Mouse (Mus musculus): ENCODE measurements around the gene Dlx2. TPM values are rescaled to one million over a fixed set of nuclear protein-coding genes. Genes with fewer than 3 reads are reported as not detected.
A peak's percentile ranks its signal among the peaks of the same experiment; 100 is the strongest.

Dlx2 gene
- polyA plus RNA-seq, 2 experiments, result 3.1 to 3.6 TPM

DNA sequence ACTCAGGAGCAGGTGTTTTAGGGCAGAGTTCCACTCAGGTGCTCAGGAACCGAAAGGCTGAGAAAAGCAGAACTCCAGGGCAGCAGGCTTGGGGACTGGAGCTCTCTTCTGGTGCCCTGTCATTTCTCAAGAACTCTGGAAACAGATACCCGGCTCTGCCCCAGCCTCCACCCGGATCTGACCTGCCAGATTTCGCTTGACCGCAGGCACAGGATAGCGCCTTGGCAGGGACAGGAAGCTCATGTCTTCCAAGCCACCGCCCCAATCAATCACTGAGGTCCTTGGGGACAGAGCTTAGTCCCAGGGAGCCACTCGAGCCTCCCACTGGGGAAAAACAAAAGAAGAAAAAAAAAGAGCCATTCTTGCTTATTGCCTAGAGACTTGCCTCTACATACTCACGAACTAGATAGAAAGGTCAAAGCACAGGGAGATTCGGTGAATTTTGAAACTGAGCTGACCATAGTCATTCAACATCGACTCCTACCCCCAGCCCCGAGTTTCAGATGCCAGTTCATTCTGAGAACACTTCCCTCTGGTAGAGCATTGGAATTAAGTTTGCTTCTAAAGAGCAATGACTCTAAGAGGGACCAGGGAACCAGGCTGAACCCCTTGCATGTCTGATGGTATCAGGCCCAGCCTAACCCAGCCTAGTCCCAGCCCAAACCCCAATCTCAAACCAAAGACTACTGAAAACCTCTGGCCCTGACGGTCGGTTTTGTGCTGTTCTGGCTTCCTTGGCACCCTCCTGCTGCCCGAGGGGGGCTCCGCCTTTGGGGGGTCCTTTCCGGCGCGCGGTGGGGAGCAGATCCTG lies 12.1 kb downstream of the Dlx2 start:
- 2% methylated on average over 20 of the region's 20 CpGs for WGBS
- peaks cover 5% of the 10 kb centered on the region for H3K4me1 ChIP-seq (ENCODE audit: control insufficient read depth, insufficient read depth, low read length)
- no peak for ATAC-seq (ENCODE audit: low FRiP score, low read depth)
- no peaks in the 10 kb centered on the region for H3K36me3 ChIP-seq (ENCODE audit: control insufficient read depth, insufficient read depth, low read length)
- no peak for TF ChIP-seq POLR2A (IDR thresholded peaks at IDR 0.05; ENCODE audit: borderline replicate concordance, extremely low read depth, insufficient read depth, insufficient read length)
- no peaks in the 10 kb centered on the region for H3K9me3 ChIP-seq (ENCODE audit: control insufficient read depth, low read length)
- H3K27me3 ChIP-seq (ENCODE audit: control insufficient read depth, insufficient read depth, low read length), result peaks cover 97% of the 10 kb centered on the region
- no peak overlapping the region for H3K9ac ChIP-seq (ENCODE audit: low read depth, low read length, severe bottlenecking)
- DNase-seq (ENCODE audit: low spot score), result no peak
- H3K27ac ChIP-seq (replicated peaks; ENCODE audit: low read depth, low read length), result no peak overlapping the region
- H3K4me3 ChIP-seq (replicated peaks; ENCODE audit: low read length), result no peak overlapping the region
- no peak overlapping the region for H3K4me2 ChIP-seq (replicated peaks; ENCODE audit: low read depth, low read length, severe bottlenecking)

DNA sequence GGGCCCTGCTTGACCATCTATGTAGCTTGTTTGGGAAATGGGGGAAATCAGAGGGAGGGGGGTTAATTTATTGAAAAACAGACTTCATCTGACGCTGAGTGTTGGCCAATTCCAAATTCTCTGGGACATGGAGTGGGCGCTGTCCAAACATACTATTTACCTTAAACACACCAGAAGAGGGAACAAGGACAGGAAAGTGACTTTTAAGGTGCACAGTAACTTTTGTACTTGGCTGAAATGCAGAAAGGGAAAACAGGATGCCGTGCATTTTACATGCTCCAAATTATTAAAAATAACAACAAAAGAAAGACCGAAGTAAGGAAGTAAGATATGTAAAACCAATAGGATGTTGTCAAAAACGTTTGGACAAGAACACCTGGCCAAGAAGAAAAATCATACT lies 13.5 kb downstream of the Dlx2 start:
- peaks cover 97% of the 10 kb centered on the region for H3K27me3 ChIP-seq (ENCODE audit: control insufficient read depth, insufficient read depth, low read length)
- H3K9ac ChIP-seq (ENCODE audit: low read depth, low read length, severe bottlenecking), result no peak overlapping the region
- peaks cover 11% of the 10 kb centered on the region for H3K4me1 ChIP-seq (ENCODE audit: control insufficient read depth, insufficient read depth, low read length)
- 0 out of 2 replicates have a peak overlapping the region, but pooled peaks have one; percentile 8 for H3K4me3 ChIP-seq (replicated peaks; ENCODE audit: low read length)
- no peak overlapping the region for H3K27ac ChIP-seq (replicated peaks; ENCODE audit: low read depth, low read length)
- H3K4me2 ChIP-seq (replicated peaks; ENCODE audit: low read depth, low read length, severe bottlenecking), result no peak overlapping the region
- TF ChIP-seq POLR2A (IDR thresholded peaks at IDR 0.05; ENCODE audit: borderline replicate concordance, extremely low read depth, insufficient read depth, insufficient read length), result no peak
- no peaks in the 10 kb centered on the region for H3K9me3 ChIP-seq (ENCODE audit: control insufficient read depth, low read length)
- ATAC-seq (ENCODE audit: low FRiP score, low read depth), result no peak
- no peak for DNase-seq (ENCODE audit: low spot score)
- no peaks in the 10 kb centered on the region for H3K36me3 ChIP-seq (ENCODE audit: control insufficient read depth, insufficient read depth, low read length)
- 7% methylated on average over 5 of the region's 5 CpGs for WGBS

DNA sequence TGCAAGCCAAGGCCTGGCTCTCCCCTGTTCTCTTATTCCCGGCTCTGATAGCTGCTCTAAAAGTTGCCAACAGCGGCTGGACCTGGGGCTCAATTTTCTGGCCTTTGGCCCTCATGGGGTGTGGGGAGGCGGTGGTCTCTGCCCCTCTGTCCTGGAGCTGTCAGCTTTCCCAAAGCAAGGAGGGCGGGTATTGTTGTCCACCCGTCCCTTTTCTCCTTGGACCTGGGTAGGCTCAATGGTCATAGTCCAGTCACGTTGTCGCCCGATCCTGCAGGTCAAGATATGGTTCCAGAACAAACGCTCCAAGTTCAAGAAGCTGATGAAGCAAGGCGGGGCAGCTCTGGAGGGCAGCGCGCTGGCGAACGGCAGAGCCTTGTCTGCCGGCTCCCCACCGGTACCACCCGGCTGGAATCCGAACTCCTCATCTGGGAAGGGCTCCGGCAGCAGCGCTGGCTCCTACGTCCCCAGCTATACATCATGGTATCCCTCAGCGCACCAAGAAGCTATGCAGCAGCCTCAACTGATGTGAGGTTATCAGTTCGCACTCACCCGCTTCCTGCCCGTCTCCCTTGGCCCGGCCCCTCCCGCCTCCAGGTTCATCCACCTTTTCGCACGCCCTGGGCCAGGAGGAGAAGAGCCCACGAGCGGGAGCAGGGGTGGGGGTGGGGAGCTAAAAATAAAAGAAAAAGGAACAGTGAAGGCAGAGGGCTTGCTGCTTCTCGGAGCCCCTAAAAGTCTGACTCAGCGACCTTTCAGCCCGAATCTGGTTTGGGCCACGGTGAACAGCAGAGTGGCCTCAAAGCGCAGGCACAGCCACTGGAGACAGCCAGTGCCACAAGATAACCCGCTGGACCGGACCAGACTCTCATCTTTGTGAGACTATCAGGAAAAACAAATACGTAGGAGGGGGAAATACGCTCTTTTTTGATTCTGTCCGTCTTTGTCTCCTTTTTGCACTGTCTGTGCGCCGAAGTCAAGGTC lies 14.3 kb downstream of the Dlx2 start:
- Histone ChIP-seq H3K4me1 (ENCODE audit: control insufficient read depth, insufficient read depth, low read length) (peaks cover 11% of the 10 kb centered on the region), H3K4me2 (replicated peaks; ENCODE audit: low read depth, low read length, severe bottlenecking) (no peak overlapping the region), H3K9me3 (ENCODE audit: control insufficient read depth, low read length) (no peaks in the 10 kb centered on the region), H3K36me3 (ENCODE audit: control insufficient read depth, insufficient read depth, low read length) (no peaks in the 10 kb centered on the region), H3K4me3 (replicated peaks; ENCODE audit: low read length) (0 out of 2 replicates have a peak overlapping the region, but pooled peaks have one; percentile 8), H3K9ac (ENCODE audit: low read depth, low read length, severe bottlenecking) (no peak overlapping the region), H3K27me3 (ENCODE audit: control insufficient read depth, insufficient read depth, low read length) (peaks cover 94% of the 10 kb centered on the region), H3K27ac (replicated peaks; ENCODE audit: low read depth, low read length) (no peak overlapping the region)
- no peak for ATAC-seq (ENCODE audit: low FRiP score, low read depth)
- 3% methylated on average over 43 of the region's 43 CpGs for WGBS
- no peak for TF ChIP-seq POLR2A (IDR thresholded peaks at IDR 0.05; ENCODE audit: borderline replicate concordance, extremely low read depth, insufficient read depth, insufficient read length)
- no peak for DNase-seq (ENCODE audit: low spot score)

DNA sequence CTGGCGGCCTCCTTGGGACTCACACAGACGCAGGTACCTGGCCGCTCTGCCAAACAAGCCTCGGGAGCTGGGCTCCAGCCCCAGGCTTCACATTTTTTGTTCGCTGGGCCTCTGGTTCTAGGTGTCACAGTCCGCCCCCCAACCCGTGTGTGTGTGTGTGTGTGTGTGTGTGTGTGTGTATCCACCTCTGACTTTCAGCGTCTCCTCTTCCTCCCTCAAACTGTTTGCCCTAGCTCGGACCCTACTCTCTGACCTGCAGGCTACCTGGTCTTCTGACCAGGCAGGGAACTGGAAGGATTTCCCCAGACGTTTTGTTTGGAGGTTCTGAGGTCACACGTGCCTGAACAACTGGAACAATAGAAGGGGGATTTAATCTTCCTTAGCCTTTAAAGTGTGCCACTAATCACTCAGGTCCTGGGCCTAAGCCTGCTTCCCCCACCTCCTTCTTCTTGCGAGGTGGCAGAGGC lies 15.4 kb downstream of the Dlx2 start:
- TF ChIP-seq POLR2A (IDR thresholded peaks at IDR 0.05; ENCODE audit: borderline replicate concordance, extremely low read depth, insufficient read depth, insufficient read length), result no peak
- Histone ChIP-seq H3K4me2 (replicated peaks; ENCODE audit: low read depth, low read length, severe bottlenecking) (0 out of 2 replicates have a peak overlapping the region, but pooled peaks have one; percentile 86), H3K27ac (replicated peaks; ENCODE audit: low read depth, low read length) (no peak overlapping the region), H3K36me3 (ENCODE audit: control insufficient read depth, insufficient read depth, low read length) (no peaks in the 10 kb centered on the region), H3K27me3 (ENCODE audit: control insufficient read depth, insufficient read depth, low read length) (peaks cover 94% of the 10 kb centered on the region), H3K9me3 (ENCODE audit: control insufficient read depth, low read length) (no peaks in the 10 kb centered on the region), H3K4me1 (ENCODE audit: control insufficient read depth, insufficient read depth, low read length) (peaks cover 11% of the 10 kb centered on the region), H3K9ac (ENCODE audit: low read depth, low read length, severe bottlenecking) (no peak overlapping the region), H3K4me3 (replicated peaks; ENCODE audit: low read length) (0 out of 2 replicates have a peak overlapping the region, but pooled peaks have one; percentile 4)
- DNase-seq (ENCODE audit: low spot score) (no peak), ATAC-seq (ENCODE audit: low FRiP score, low read depth) (no peak)
- WGBS, result 3% methylated on average over 12 of the region's 12 CpGs

Data from limb, embryonic 14.5 days (tissue).